Mouse (Mus musculus) erythroblast, embryonic 14.5 days (primary cell): ENCODE results near the gene Npat.

Experiments used
- GATA1 ChIP-seq: IDR thresholded peaks from 2 replicates; pipeline ENCODE4 v1.6.1; 2012; ENCODE audit warnings: low read length, inconsistent platforms, mixed read lengths
- TAL1 ChIP-seq: IDR thresholded peaks from 3 replicates; pipeline ENCODE4 v1.6.1; 2012; ENCODE audit warnings: low read length, inconsistent platforms, mixed read lengths

GRCm38 (mm10) chr9:53601541-53601940, 64.7 kb downstream of the Npat start:
- TF ChIP-seq GATA1: no peak
- no peak for TF ChIP-seq TAL1
